Mouse (Mus musculus): ENCODE measurements around the gene Ptprn2. TPM values are rescaled to one million over a fixed set of nuclear protein-coding genes. Genes with fewer than 3 reads are reported as not detected.

Ptprn2 gene
- total and polyA plus RNA-seq, 3 experiments, result 0.17 TPM; not detected in 2

DNA sequence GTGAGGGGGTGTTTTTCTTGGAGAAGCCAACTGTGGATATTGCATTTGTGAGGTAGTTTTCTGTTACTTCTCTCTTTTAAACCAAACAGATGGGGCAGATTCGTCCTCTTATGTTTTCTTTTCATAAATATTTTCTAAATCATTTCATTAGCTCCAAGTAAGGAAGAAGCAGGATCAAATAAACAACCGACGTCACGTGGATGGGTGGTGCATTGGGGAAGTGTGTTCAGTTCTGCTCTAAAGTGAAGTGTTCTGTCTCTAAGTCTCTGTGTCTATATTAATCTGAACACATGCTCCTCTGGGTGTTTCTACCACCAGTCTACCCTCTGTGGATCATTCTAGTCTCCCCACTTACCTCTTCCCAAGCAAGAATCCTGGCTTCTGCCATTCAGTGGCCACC lies 70.4 kb downstream of the Ptprn2 start:
- no peak for DNase-seq (ENCODE audit: extremely low read depth)
- in situ Hi-C loops (cut with MboI; ENCODE audit: low pct_ligation_motif_present, low pct_unique_long_range_greater_than_20kb, low sequenced_read_pairs) (no loop called here), dilution Hi-C loops (cut with MboI; ENCODE audit: extremely low pct_ligation_motif_present, extremely low pct_unique_long_range_greater_than_20kb, low sequenced_read_pairs) (no loop called here)
- H3K9me3 ChIP-seq (replicated peaks; ENCODE audit: low read length), result peaks cover 2% of the 10 kb centered on the region
- peaks cover 0 to 3% of the 10 kb centered on the region in 2 experiments; a peak in 1 of 4 replicates for H3K4me1 ChIP-seq (ENCODE audit: control insufficient read depth in 1 of 2, insufficient read depth in 2 of 2)
- no peak overlapping the region for H3K27ac ChIP-seq (ENCODE audit: insufficient read depth, low read depth)
- H3K9ac ChIP-seq (ENCODE audit: insufficient read depth, low read depth), result no peak overlapping the region
- no peak overlapping the region for H3K4me3 ChIP-seq (replicated peaks in 1 of 3; ENCODE audit: low read depth in 2 of 3, low read length in 2 of 3, poor library complexity in 1 of 3)
- H3K4me2 ChIP-seq (ENCODE audit: insufficient read depth, low read depth, poor library complexity, severe bottlenecking), result no peak overlapping the region
- H3K36me3 ChIP-seq (replicated peaks in 1 of 2; ENCODE audit: control insufficient read depth in 1 of 2, insufficient read depth in 1 of 2, low read length in 1 of 2), result no peaks in the 10 kb centered on the region
- H3K79me2 ChIP-seq (replicated peaks; ENCODE audit: control insufficient read depth, extremely low read depth, insufficient read depth, poor library complexity, severe bottlenecking), result no peaks in the 10 kb centered on the region
- TF ChIP-seq POLR2AphosphoS2 (IDR thresholded peaks at IDR 0.05; ENCODE audit: low read depth, low read length) (no peak), RCOR1 (conservative IDR thresholded peaks at IDR 0.05; ENCODE audit: low read depth, low read length) (no peak), USF1 (IDR thresholded peaks at IDR 0.05; ENCODE audit: low read depth, low read length) (no peak)
- H3K27me3 ChIP-seq (replicated peaks), result no peaks in the 10 kb centered on the region

DNA sequence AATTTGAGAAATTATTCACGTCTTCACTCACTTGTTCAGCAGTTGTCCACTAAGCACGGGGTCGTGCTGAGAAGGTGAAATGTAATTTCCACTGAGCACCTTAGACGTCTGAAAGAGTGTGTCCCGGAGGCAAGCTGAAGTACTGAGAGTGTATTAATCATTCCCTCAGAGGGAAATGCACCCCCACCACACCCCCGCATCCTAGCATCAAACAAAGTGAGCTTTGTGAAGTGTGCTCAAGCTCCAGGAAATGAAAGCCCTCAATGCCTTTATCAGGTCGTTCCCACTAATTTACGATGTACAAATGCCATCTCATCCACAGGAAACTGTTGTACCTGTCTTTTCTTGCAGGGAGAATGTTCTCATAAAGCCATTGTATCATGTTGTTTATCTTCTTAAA lies 78.9 kb downstream of the Ptprn2 start:
- Histone ChIP-seq H3K4me2 (ENCODE audit: insufficient read depth, low read depth, poor library complexity, severe bottlenecking) (no peak overlapping the region), H3K9me3 (replicated peaks; ENCODE audit: low read length) (no peaks in the 10 kb centered on the region), H3K4me1 (ENCODE audit: control insufficient read depth in 1 of 2, insufficient read depth in 2 of 2) (peaks cover 9 to 11% of the 10 kb centered on the region in 2 experiments; a peak in 3 of 4 replicates), H3K27me3 (replicated peaks) (no peaks in the 10 kb centered on the region), H3K9ac (ENCODE audit: insufficient read depth, low read depth) (no peak overlapping the region), H3K79me2 (replicated peaks; ENCODE audit: control insufficient read depth, extremely low read depth, insufficient read depth, poor library complexity, severe bottlenecking) (no peaks in the 10 kb centered on the region), H3K36me3 (replicated peaks in 1 of 2; ENCODE audit: control insufficient read depth in 1 of 2, insufficient read depth in 1 of 2, low read length in 1 of 2) (no peaks in the 10 kb centered on the region), H3K4me3 (replicated peaks in 1 of 3; ENCODE audit: low read depth in 2 of 3, low read length in 2 of 3, poor library complexity in 1 of 3) (no peak overlapping the region), H3K27ac (ENCODE audit: insufficient read depth, low read depth) (no peak overlapping the region)
- no peak for DNase-seq (ENCODE audit: extremely low read depth)
- dilution Hi-C loops (cut with MboI; ENCODE audit: extremely low pct_ligation_motif_present, extremely low pct_unique_long_range_greater_than_20kb, low sequenced_read_pairs), result no loop called here
- TF ChIP-seq E2F4 (IDR thresholded peaks at IDR 0.05; ENCODE audit: insufficient replicate concordance, low read depth, low read length) (no peak), JUN (IDR thresholded peaks at IDR 0.05; ENCODE audit: insufficient read depth, low read depth, low read length) (no peak), ZMIZ1 (IDR thresholded peaks at IDR 0.05; ENCODE audit: low read depth, low read length) (no peak), BHLHE40 (IDR thresholded peaks at IDR 0.05; ENCODE audit: low read depth, low read length) (no peak), ELF1 (IDR thresholded peaks at IDR 0.05; ENCODE audit: low read depth, low read length) (no peak), MYC (IDR thresholded peaks at IDR 0.05; ENCODE audit: low read depth, low read length) (no peak), NRF1 (IDR thresholded peaks at IDR 0.05; ENCODE audit: low read depth, low read length) (no peak), RCOR1 (conservative IDR thresholded peaks at IDR 0.05; ENCODE audit: low read depth, low read length) (no peak), SMC3 (IDR thresholded peaks at IDR 0.05; ENCODE audit: low read depth, low read length) (no peak), ZC3H11A (IDR thresholded peaks at IDR 0.05; ENCODE audit: low read depth, low read length) (no peak)
- in situ Hi-C loops (cut with MboI; ENCODE audit: low pct_ligation_motif_present, low pct_unique_long_range_greater_than_20kb, low sequenced_read_pairs), result no loop called here

DNA sequence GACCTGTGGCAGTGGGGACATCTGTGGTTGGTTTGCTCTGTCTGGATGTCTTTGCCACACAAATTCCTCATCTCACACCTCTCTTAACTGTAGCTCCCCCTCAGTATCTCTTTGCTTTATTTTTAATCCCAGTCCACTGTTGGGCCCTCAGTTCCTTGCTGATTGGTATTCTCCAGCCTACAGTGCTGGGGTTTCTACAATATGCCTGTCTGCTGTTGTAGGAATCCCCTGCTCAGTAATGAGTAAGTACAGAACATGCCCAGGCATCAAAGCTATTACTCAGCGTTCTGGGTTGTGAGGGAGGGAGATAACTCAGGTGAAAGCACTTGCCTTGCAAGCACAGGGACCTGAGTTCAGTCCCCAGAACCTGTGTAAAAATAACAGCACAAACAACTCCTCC lies 81.2 kb downstream of the Ptprn2 start:
- no peak overlapping the region for H3K27ac ChIP-seq (ENCODE audit: insufficient read depth, low read depth)
- H3K36me3 ChIP-seq (replicated peaks in 1 of 2; ENCODE audit: control insufficient read depth in 1 of 2, insufficient read depth in 1 of 2, low read length in 1 of 2), result no peaks in the 10 kb centered on the region
- no peak for TF ChIP-seq MYC (IDR thresholded peaks at IDR 0.05; ENCODE audit: low read depth, low read length)
- no peak for TF ChIP-seq USF1 (IDR thresholded peaks at IDR 0.05; ENCODE audit: low read depth, low read length)
- no peak for TF ChIP-seq ZMIZ1 (IDR thresholded peaks at IDR 0.05; ENCODE audit: low read depth, low read length)
- H3K4me1 ChIP-seq (ENCODE audit: control insufficient read depth in 1 of 2, insufficient read depth in 2 of 2), result peaks cover 9 to 16% of the 10 kb centered on the region in 2 experiments; a peak in 3 of 4 replicates
- dilution Hi-C loops (cut with MboI; ENCODE audit: extremely low pct_ligation_motif_present, extremely low pct_unique_long_range_greater_than_20kb, low sequenced_read_pairs), result no loop called here
- H3K4me2 ChIP-seq (ENCODE audit: insufficient read depth, low read depth, poor library complexity, severe bottlenecking), result no peak overlapping the region
- in situ Hi-C loops (cut with MboI; ENCODE audit: low pct_ligation_motif_present, low pct_unique_long_range_greater_than_20kb, low sequenced_read_pairs), result no loop called here
- no peaks in the 10 kb centered on the region for H3K27me3 ChIP-seq (replicated peaks)
- DNase-seq (ENCODE audit: extremely low read depth), result no peak
- H3K4me3 ChIP-seq (replicated peaks in 1 of 3; ENCODE audit: low read depth in 2 of 3, low read length in 2 of 3, poor library complexity in 1 of 3), result no peak overlapping the region
- no peaks in the 10 kb centered on the region for H3K79me2 ChIP-seq (replicated peaks; ENCODE audit: control insufficient read depth, extremely low read depth, insufficient read depth, poor library complexity, severe bottlenecking)
- no peak overlapping the region for H3K9ac ChIP-seq (ENCODE audit: insufficient read depth, low read depth)
- no peaks in the 10 kb centered on the region for H3K9me3 ChIP-seq (replicated peaks; ENCODE audit: low read length)
